Mouse (Mus musculus) testis, postnatal 10 days (tissue): Measurements from ENCODE around the gene Lmod1.

Source experiments
- DNase-seq: peaks from one replicate; pipeline ENCODE4 v3.0.0; 2021; ENCODE audit warnings: low spot score

Gene Lmod1

GRCm38 (mm10) chr1:135412130-135412529 is 87.5 kb downstream of the Lmod1 start:
- no peak for DNase-seq

- no peak for DNase-seq
These were observed 89.4 kb downstream of the Lmod1 start for GRCm38 (mm10) chr1:135413996-135414395.
